Mouse (Mus musculus) thymus, adult 2 months (tissue): ENCODE measurements around the gene Rnf181. TPM values are rescaled to one million over a fixed set of nuclear protein-coding genes. Genes with fewer than 3 reads are reported as not detected.

Experiments used
- DNase-seq: peaks from one replicate; pipeline ENCODE4 v3.0.0; 2021
- H3K27ac ChIP-seq: fragments of 200-500 bp; 2 replicates; pipeline ENCODE4 v1.5.1; 2012; ENCODE audit warnings: low read length, control low read depth; ENCODE audit not compliant: control insufficient read depth, insufficient read depth
- H3K27me3 ChIP-seq: fragments of 200-500 bp; 2 replicates; pipeline ENCODE4 v1.6.1; 2012; ENCODE audit warnings: mild to moderate bottlenecking, low read length, moderate library complexity, mixed read lengths; ENCODE audit not compliant: control insufficient read depth, insufficient read depth
- H3K36me3 ChIP-seq: fragments of 200-500 bp; 2 replicates; pipeline ENCODE4 v1.6.1; 2012; ENCODE audit warnings: mild to moderate bottlenecking, low read length, moderate library complexity; ENCODE audit not compliant: control insufficient read depth, insufficient read depth
- H3K4me1 ChIP-seq: fragments of 200-500 bp; replicated peaks from 2 replicates; pipeline ENCODE4 v1.6.1; 2012; ENCODE audit warnings: low read length; ENCODE audit not compliant: control insufficient read depth, insufficient read depth
- H3K4me3 ChIP-seq: fragments of 200-500 bp; 2 replicates; pipeline ENCODE4 v1.5.1; 2012; ENCODE audit warnings: mild to moderate bottlenecking, low read length, control low read depth, moderate library complexity; ENCODE audit not compliant: control insufficient read depth, insufficient read depth
- CTCF ChIP-seq: fragments of 200-500 bp; IDR thresholded peaks from 2 replicates; pipeline ENCODE4 v1.5.1; 2012; ENCODE audit warnings: mild to moderate bottlenecking, control low read depth, low read length, moderate library complexity, borderline replicate concordance; ENCODE audit not compliant: control insufficient read depth, poor library complexity, insufficient read depth; ENCODE audit errors: extremely low read depth
- POLR2A ChIP-seq: fragments of 200-500 bp; IDR thresholded peaks from 2 replicates; pipeline ENCODE4 v1.6.1; 2012; ENCODE audit warnings: mild to moderate bottlenecking, low read length, control low read depth, moderate library complexity; ENCODE audit not compliant: control insufficient read depth, poor library complexity, insufficient read depth; ENCODE audit errors: extremely low read depth
- WGBS: fragments of 180-500 bp; shearing (Covaris S2); methylation state at CpG from one replicate; pipeline ENCODE4 v1.1.7; 2018; 5-methylcytosine and 5-hydroxymethylcytosine counted together
- polyA plus RNA-seq: library from polyadenylated mRNA; depleted of rRNA; stranded (reverse); fragments of >200 nt; gene quantifications from 2 replicates; pipeline ENCODE4 v1.2.3, GENCODE M21; 2012

Gene Rnf181
- polyA plus RNA-seq, 1 experiment: 98.9 TPM

DNA sequence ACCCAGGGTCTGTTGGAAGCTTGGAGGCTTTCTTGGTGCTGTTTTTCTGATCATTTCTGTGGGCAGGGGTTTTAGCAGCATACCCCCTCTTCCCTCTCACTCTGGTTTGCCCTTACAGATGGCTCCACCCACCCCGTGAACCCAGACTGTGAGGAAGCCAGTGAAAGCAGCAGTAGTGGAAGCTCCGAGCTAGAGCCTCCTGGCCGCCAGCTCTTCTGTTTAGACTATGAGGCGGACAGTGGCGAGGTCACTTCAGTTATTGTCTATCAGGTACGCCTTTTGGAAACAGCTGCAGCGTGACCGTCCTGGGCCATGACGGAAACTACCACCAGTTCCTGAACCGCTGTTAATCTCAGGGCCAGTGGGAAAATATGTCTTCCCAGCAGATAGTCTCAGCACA is 18.3 kb downstream of the Rnf181 start:
- DNase-seq: no peak
- WGBS: 82% methylated on average over 10 of the region's 10 CpGs
- TF ChIP-seq CTCF: no peak
- TF ChIP-seq POLR2A: no peak

DNA sequence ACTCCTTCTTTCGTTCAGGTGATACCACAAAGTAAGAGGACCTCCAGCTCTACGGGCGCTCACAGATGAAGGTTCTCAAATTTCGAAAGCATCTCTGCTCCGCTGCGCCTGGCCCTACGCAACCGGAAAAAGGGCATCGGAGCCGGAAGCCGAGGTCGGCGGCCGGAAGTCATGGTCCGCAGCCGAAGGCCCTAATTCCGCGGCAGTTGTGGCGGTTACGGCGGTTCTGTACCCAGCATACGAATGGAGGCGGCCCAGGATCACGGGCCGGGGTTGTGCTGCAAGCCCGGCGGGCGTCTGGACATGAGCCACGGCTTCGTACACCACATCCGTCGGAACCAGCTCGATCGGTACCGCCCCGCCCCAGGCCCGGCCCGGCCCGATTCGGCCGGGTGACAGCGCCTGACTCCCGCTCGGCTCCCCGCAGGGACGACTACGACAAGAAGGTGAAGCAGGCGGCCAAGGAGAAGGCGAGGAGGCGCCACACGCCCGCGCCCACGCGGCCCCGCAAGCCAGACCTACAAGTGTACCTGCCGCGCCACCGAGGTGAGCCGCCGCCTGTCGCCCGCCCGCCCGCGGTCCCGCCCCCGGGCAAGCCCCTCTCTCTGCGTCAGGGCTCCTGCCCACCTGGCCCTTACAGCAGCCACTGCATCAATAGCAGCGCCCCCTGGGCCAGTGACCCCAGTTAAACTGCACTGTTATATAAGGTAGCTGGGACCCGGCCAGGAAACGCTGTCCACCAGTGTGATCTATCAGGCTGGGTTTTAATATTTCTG is 19.4 kb downstream of the Rnf181 start, which contains the start of gene 0610030E20Rik:
Gene 0610030E20Rik (plus strand): TSS at position 152 of the 776 bp plus-strand sequence.
- TF ChIP-seq CTCF (peak; percentile 51; the same call in 1 of the 2 replicates), POLR2A (peak; percentile 9; the same call in 1 of the 2 replicates)
- Histone ChIP-seq H3K36me3 (peaks cover 18% of the 10 kb centered on the region), H3K4me1 (peaks cover 4% of the 10 kb centered on the region), H3K4me3 (peak within 1 kb of the TSS; percentile 100), H3K27ac (peak within 1 kb of the TSS; percentile 78), H3K27me3 (no peaks in the 10 kb centered on the region)
- under 1% methylated on average over 72 of the region's 72 CpGs for WGBS
- peak; percentile 84 for DNase-seq

More for the DNA sequence above, 18.3 kb downstream of the Rnf181 start:
- Histone ChIP-seq H3K36me3 (peaks cover 18% of the 10 kb centered on the region), H3K27ac (no peak overlapping the region), H3K4me3 (no peak overlapping the region), H3K27me3 (no peaks in the 10 kb centered on the region), H3K4me1 (peaks cover 4% of the 10 kb centered on the region)

DNA sequence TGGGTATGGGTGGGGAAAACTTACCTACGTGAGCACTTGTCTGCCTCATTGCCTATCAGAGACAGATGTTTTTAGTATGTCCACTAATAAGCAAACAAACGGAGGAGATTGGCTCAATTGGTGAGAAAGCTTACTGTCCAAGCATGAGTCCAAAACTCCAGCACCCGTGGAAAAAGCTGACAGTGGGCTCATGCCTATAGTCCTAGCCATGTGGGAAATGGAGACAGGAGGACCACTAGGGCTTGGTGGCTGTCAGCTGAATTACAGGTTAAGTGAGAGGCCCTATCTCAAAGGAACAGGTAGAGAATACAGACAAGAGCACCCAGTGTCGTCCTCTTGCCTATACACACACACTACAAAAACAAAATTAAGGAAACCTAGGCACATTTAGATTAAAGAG is 20.5 kb downstream of the Rnf181 start:
- DNase-seq: no peak
- TF ChIP-seq CTCF: no peak
- TF ChIP-seq POLR2A: no peak
- H3K27ac ChIP-seq: no peak overlapping the region
- H3K36me3 ChIP-seq: peaks cover 18% of the 10 kb centered on the region
- no peak overlapping the region for H3K4me3 ChIP-seq
- H3K27me3 ChIP-seq: no peaks in the 10 kb centered on the region
- peaks cover 4% of the 10 kb centered on the region for H3K4me1 ChIP-seq
- 90% methylated on average over 4 of the region's 4 CpGs for WGBS

DNA sequence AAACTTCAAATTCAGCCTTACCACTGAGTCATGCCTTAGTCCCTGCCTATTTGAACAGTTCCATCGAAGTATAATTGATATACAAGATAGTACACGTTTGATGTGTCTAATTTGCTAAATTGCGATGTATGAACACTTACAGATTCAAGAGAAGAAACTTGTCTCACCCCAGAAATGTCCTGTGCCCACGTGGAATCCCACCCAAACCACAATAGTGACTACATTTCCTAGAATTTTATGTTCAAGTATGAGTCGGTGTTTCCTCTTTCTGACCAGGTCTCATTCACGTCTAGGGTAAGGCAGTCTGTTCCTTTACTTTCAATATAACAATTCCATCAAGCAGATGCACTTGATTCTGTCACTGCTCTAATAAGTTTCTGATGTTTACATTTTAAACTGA is 21.1 kb downstream of the Rnf181 start:
- 4% methylated on average over 6 of the region's 6 CpGs for WGBS
- peaks cover 14% of the 10 kb centered on the region for H3K36me3 ChIP-seq
- no peak for DNase-seq
- peaks cover 4% of the 10 kb centered on the region for H3K4me1 ChIP-seq
- H3K27ac ChIP-seq: no peak overlapping the region
- H3K27me3 ChIP-seq: no peaks in the 10 kb centered on the region
- TF ChIP-seq CTCF: no peak
- no peak for TF ChIP-seq POLR2A
- no peak overlapping the region for H3K4me3 ChIP-seq

DNA sequence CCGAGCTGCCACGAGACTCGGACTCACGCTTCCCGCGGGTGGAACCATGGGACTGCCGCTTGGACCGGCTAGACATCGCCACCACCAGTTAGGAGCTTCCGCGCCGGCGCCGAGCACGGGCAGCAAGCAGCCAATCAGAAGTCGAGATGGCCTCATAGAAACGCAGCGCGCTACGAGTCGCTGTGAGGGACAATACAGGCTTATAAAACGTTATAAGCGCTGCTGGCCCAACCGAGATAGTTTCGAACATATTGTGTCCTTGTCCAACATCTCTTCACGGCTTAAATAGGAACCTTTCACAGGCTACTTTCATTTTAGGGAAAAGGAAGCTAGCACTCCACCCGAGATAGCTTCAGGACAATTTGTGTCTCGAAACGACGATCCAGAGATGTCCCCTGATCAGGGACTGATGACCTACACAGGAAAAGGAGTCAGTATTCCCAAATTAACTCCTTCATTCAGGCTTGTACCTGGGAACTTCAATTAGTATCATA is 21.6 kb downstream of the Rnf181 start, which contains the start of gene Usp39:
Gene Usp39 (minus strand): TSS at position 111 of the 494 bp plus-strand sequence.
- peaks cover 9% of the 10 kb centered on the region for H3K36me3 ChIP-seq
- peak within 1 kb of the TSS; percentile 73 for H3K4me3 ChIP-seq
- no peak for TF ChIP-seq CTCF
- peak; percentile 51; the same call in 1 of the 2 replicates for TF ChIP-seq POLR2A
- no peaks in the 10 kb centered on the region for H3K27me3 ChIP-seq
- DNase-seq: peak; percentile 93
- peaks cover 4% of the 10 kb centered on the region for H3K4me1 ChIP-seq
- WGBS: under 1% methylated on average over 30 of the region's 30 CpGs
- H3K27ac ChIP-seq: no peak within 1 kb of the TSS

DNA sequence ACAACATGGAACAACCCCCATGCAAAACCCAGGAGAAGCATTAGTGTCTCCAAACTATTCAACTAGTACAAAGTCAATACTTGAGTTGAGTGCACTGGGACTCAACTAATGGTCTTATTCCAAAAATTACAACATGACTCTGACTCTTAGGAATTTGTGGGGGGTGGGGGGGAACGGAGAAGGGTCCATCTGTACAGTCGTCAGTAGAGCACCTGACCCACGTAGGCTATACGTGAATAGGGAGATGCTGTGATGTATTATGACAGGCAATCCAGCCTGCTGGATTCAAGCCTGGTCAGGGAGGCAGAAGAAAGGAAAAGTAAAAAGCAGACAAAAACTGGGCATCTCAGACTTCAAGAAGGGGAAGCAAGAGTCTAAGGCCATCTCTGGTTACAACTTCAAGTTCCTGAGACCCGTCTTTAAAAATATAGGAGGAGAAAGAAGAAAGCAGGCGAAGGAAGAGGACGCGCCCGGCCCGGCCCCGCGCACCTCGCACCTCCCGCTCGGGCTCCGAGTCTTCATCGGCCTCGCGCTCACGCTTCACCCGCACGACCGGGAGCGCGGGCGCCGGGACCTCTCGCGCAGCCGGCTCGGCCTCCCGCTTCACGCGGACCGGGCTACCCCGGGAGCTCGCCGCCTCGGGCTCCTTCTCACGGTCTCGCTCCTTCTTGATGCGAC is 22.2 kb downstream of the Rnf181 start:
- no peak overlapping the region for H3K27ac ChIP-seq
- H3K4me3 ChIP-seq: peak overlapping the region; percentile 73
- H3K4me1 ChIP-seq: peaks cover 4% of the 10 kb centered on the region
- under 1% methylated on average over 42 of the region's 42 CpGs for WGBS
- no peak for TF ChIP-seq CTCF
- TF ChIP-seq POLR2A: no peak
- no peaks in the 10 kb centered on the region for H3K27me3 ChIP-seq
- no peak for DNase-seq
- peaks cover 8% of the 10 kb centered on the region for H3K36me3 ChIP-seq
